Mouse (Mus musculus): ENCODE data around the gene Arhgap23. TPM values are rescaled to one million over a fixed set of nuclear protein-coding genes. Genes with fewer than 3 reads are reported as not detected.
A peak's percentile ranks its signal among the peaks of the same experiment; 100 is the strongest.

The Arhgap23 gene
- polyA plus RNA-seq, 2 experiments = 7.3 to 17.5 TPM

GRCm38 (mm10) chr11:97479085-97479484 is 63.8 kb downstream of the Arhgap23 start:
- no peak overlapping the region for H3K27ac ChIP-seq
- no peak overlapping the region for H3K4me3 ChIP-seq (ENCODE audit: insufficient read depth in 1 of 2, low read depth in 2 of 2, low read length in 2 of 2)
- no peaks in the 10 kb centered on the region for H3K9me3 ChIP-seq (ENCODE audit: control insufficient read depth, low read length)
- H3K4me1 ChIP-seq (replicated peaks; ENCODE audit: control insufficient read depth in 2 of 2, insufficient read depth in 2 of 2, low read length in 1 of 2) = no peaks in the 10 kb centered on the region; a peak in 1 of 4 replicates
- no peaks in the 10 kb centered on the region for H3K27me3 ChIP-seq (ENCODE audit: control insufficient read depth, insufficient read depth, low read length)
- no peak for TF ChIP-seq CTCF (IDR thresholded peaks at IDR 0.05; ENCODE audit: low read depth)
- no peak for TF ChIP-seq EP300 (IDR thresholded peaks at IDR 0.05; ENCODE audit: low read depth)
- 80% methylated on average over 10 of the region's 10 CpGs for WGBS (ENCODE audit: insufficient replicate concordance)
- H3K4me2 ChIP-seq (ENCODE audit: low read depth) = no peak overlapping the region
- H3K9ac ChIP-seq (replicated peaks) = no peak overlapping the region
- DNase-seq (ENCODE audit: low read depth in 3 of 3, low spot score in 3 of 3) = no peak
- no peak for ATAC-seq (ENCODE audit: insufficient read depth)
- peaks cover 95% of the 10 kb centered on the region for H3K36me3 ChIP-seq (replicated peaks; ENCODE audit: control insufficient read depth, insufficient read depth, low read depth)

GRCm38 (mm10) chr11:97479824-97480223 is 64.5 kb downstream of the Arhgap23 start:
- Histone ChIP-seq H3K27ac (no peak overlapping the region), H3K4me3 (ENCODE audit: insufficient read depth in 1 of 2, low read depth in 2 of 2, low read length in 2 of 2) (no peak overlapping the region), H3K9ac (replicated peaks) (no peak overlapping the region), H3K9me3 (ENCODE audit: control insufficient read depth, low read length) (no peaks in the 10 kb centered on the region), H3K4me2 (ENCODE audit: low read depth) (no peak overlapping the region), H3K36me3 (replicated peaks; ENCODE audit: control insufficient read depth, insufficient read depth, low read depth) (peaks cover 95% of the 10 kb centered on the region), H3K27me3 (ENCODE audit: control insufficient read depth, insufficient read depth, low read length) (no peaks in the 10 kb centered on the region), H3K4me1 (replicated peaks; ENCODE audit: control insufficient read depth in 2 of 2, insufficient read depth in 2 of 2, low read length in 1 of 2) (no peaks in the 10 kb centered on the region; a peak in 1 of 4 replicates)
- WGBS (ENCODE audit: insufficient replicate concordance) = 90% methylated on average over 8 of the region's 8 CpGs
- DNase-seq (ENCODE audit: low read depth in 3 of 3, low spot score in 3 of 3) (no peak), ATAC-seq (ENCODE audit: insufficient read depth) (no peak)
- TF ChIP-seq EP300 (IDR thresholded peaks at IDR 0.05; ENCODE audit: low read depth) (no peak), CTCF (IDR thresholded peaks at IDR 0.05; ENCODE audit: low read depth) (no peak)

GRCm38 (mm10) chr11:97485661-97486060 is 70.3 kb downstream of the Arhgap23 start:
- DNase-seq (ENCODE audit: low read depth in 3 of 3, low spot score in 3 of 3) = no peak
- Histone ChIP-seq H3K36me3 (replicated peaks; ENCODE audit: control insufficient read depth, insufficient read depth, low read depth) (peaks cover 82% of the 10 kb centered on the region), H3K4me1 (replicated peaks; ENCODE audit: control insufficient read depth in 2 of 2, insufficient read depth in 2 of 2, low read length in 1 of 2) (no peaks in the 10 kb centered on the region), H3K9ac (replicated peaks) (no peak overlapping the region), H3K9me3 (ENCODE audit: control insufficient read depth, low read length) (no peaks in the 10 kb centered on the region), H3K4me3 (ENCODE audit: insufficient read depth in 1 of 2, low read depth in 2 of 2, low read length in 2 of 2) (no peak overlapping the region), H3K27ac (no peak overlapping the region), H3K4me2 (ENCODE audit: low read depth) (no peak overlapping the region), H3K27me3 (ENCODE audit: control insufficient read depth, insufficient read depth, low read length) (no peaks in the 10 kb centered on the region)
- TF ChIP-seq CTCF (IDR thresholded peaks at IDR 0.05; ENCODE audit: low read depth) (no peak), EP300 (IDR thresholded peaks at IDR 0.05; ENCODE audit: low read depth) (no peak)
- no peak for ATAC-seq (ENCODE audit: insufficient read depth)
- WGBS (ENCODE audit: insufficient replicate concordance) = 86% methylated on average over 8 of the region's 8 CpGs

GRCm38 (mm10) chr11:97487656-97488055 is 72.3 kb downstream of the Arhgap23 start:
- Histone ChIP-seq H3K4me3 (ENCODE audit: insufficient read depth in 1 of 2, low read depth in 2 of 2, low read length in 2 of 2) (no peak overlapping the region), H3K4me1 (replicated peaks; ENCODE audit: control insufficient read depth in 2 of 2, insufficient read depth in 2 of 2, low read length in 1 of 2) (no peaks in the 10 kb centered on the region), H3K9ac (replicated peaks) (no peak overlapping the region), H3K27ac (no peak overlapping the region), H3K4me2 (ENCODE audit: low read depth) (no peak overlapping the region), H3K36me3 (replicated peaks; ENCODE audit: control insufficient read depth, insufficient read depth, low read depth) (peaks cover 82% of the 10 kb centered on the region), H3K27me3 (ENCODE audit: control insufficient read depth, insufficient read depth, low read length) (no peaks in the 10 kb centered on the region), H3K9me3 (ENCODE audit: control insufficient read depth, low read length) (no peaks in the 10 kb centered on the region)
- WGBS (ENCODE audit: insufficient replicate concordance) = 82% methylated on average over 3 of the region's 3 CpGs
- TF ChIP-seq EP300 (IDR thresholded peaks at IDR 0.05; ENCODE audit: low read depth) (no peak), CTCF (IDR thresholded peaks at IDR 0.05; ENCODE audit: low read depth) (no peak)
- DNase-seq (ENCODE audit: low read depth in 3 of 3, low spot score in 3 of 3) = no peak
- ATAC-seq (ENCODE audit: insufficient read depth) = no peak

- WGBS (ENCODE audit: insufficient replicate concordance) = 42% methylated on average over 16 of the region's 16 CpGs
- TF ChIP-seq CTCF (IDR thresholded peaks at IDR 0.05; ENCODE audit: low read depth) (peak; percentile 98), EP300 (IDR thresholded peaks at IDR 0.05; ENCODE audit: low read depth) (no peak)
- no peaks in the 10 kb centered on the region for H3K9me3 ChIP-seq (ENCODE audit: control insufficient read depth, low read length)
- no peak overlapping the region for H3K27ac ChIP-seq
- no peak overlapping the region for H3K4me2 ChIP-seq (ENCODE audit: low read depth)
- no peak overlapping the region for H3K9ac ChIP-seq (replicated peaks)
- no peaks in the 10 kb centered on the region for H3K27me3 ChIP-seq (ENCODE audit: control insufficient read depth, insufficient read depth, low read length)
- DNase-seq (ENCODE audit: low read depth in 3 of 3, low spot score in 3 of 3) = peak; percentile 33 to 45 (median 35)
- H3K4me1 ChIP-seq (replicated peaks; ENCODE audit: control insufficient read depth in 2 of 2, insufficient read depth in 2 of 2, low read length in 1 of 2) = no peaks in the 10 kb centered on the region
- peak; percentile 45 for ATAC-seq (ENCODE audit: insufficient read depth)
- H3K36me3 ChIP-seq (replicated peaks; ENCODE audit: control insufficient read depth, insufficient read depth, low read depth) = peaks cover 83% of the 10 kb centered on the region
- no peak overlapping the region for H3K4me3 ChIP-seq (ENCODE audit: insufficient read depth in 1 of 2, low read depth in 2 of 2, low read length in 2 of 2)
These were observed 74.4 kb downstream of the Arhgap23 start for GRCm38 (mm10) chr11:97489589-97490324.
